Mouse (Mus musculus): ENCODE measurements at regions not wholly inside any gene's neighbourhood (a gene's known extent, or its start where the extent isn't known, plus 50 kb on each side); places are given as distances from the start of the nearest gene placed in this dataset.

GRCm38 (mm10) chr7:55710872-55711558 lies 57.0 kb upstream of the Siglech start:
- DNase-seq, result no peak
- intact Hi-C loops (cut with DNase I; ENCODE audit: low total_unique reads), result loop anchor here (10.0 kb wide), 1 partner anchor 866 kb away; no protein-coding TSS in a partner anchor
